In the genomic region with DNA sequence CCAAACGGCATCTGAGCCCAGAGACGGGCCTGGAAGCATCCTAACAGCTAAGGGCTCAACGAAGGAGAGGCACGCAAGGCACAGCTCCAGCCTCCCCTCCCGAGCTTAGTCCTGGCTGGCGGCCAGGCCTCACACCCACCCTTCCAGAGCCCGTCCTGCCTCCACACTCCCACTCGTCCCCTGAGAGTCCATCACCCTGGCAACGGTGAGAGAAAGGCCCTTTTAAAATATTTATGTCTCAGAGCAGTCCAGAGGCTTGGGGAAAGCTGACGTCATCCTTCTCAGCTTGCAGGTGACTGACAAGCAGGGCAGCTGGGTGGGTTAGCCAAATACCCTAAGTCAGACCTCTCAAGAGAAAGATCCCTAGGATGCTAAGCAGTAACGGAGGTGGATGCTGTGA, we compare ENCODE assay signal across 8 mouse cellular contexts. TPM values are rescaled to one million over a fixed set of nuclear protein-coding genes. Genes with fewer than 3 reads are reported as not detected.
DNase-seq lines count a peak whose midpoint lies in the region; ATAC-seq lines count a peak whose summit lies in the region.

No protein-coding gene starts in this region.

- H3K9me3 ChIP-seq in forebrain, embryonic 10.5 days = no peaks in the 10 kb centered on the region
- H3K9me3 ChIP-seq in heart, embryonic 11.5 days (replicated peaks; ENCODE audit: control insufficient read depth, low read length) = no peaks in the 10 kb centered on the region
- H3K9me3 ChIP-seq in liver, embryonic 13.5 days (replicated peaks) = no peaks in the 10 kb centered on the region

- H3K27me3 ChIP-seq in forebrain, embryonic 10.5 days (ENCODE audit: poor library complexity, severe bottlenecking) = no peaks in the 10 kb centered on the region
- no peaks in the 10 kb centered on the region for H3K27me3 ChIP-seq in heart, embryonic 11.5 days (ENCODE audit: control insufficient read depth, insufficient read depth, low read length)
- H3K27me3 ChIP-seq in liver, embryonic 13.5 days = no peaks in the 10 kb centered on the region

- H3K27ac ChIP-seq in forebrain, embryonic 10.5 days = peak overlapping the region; percentile 80; the same call in 1 of the 2 replicates
- H3K27ac ChIP-seq in heart, embryonic 11.5 days (ENCODE audit: low read depth, low read length) = peak overlapping the region; percentile 65
- 0 out of 2 replicates have a peak overlapping the region, but pooled peaks have one; percentile 19 for H3K27ac ChIP-seq in liver, embryonic 13.5 days

- no peak overlapping the region for H3K4me3 ChIP-seq in forebrain, embryonic 10.5 days
- H3K4me3 ChIP-seq in heart, embryonic 11.5 days (ENCODE audit: low read depth, low read length) = no peak overlapping the region
- H3K4me3 ChIP-seq in liver, embryonic 13.5 days (replicated peaks) = no peak overlapping the region

- H3K4me1 ChIP-seq in forebrain, embryonic 10.5 days = peaks cover 19% of the 10 kb centered on the region
- H3K4me1 ChIP-seq in heart, embryonic 11.5 days (ENCODE audit: control insufficient read depth, insufficient read depth, low read length) = peaks cover 15% of the 10 kb centered on the region
- peaks cover 13% of the 10 kb centered on the region for H3K4me1 ChIP-seq in liver, embryonic 13.5 days (replicated peaks)

- ATAC-seq in heart, embryonic 11.5 days (replicated peaks; ENCODE audit: insufficient number of reproducible peaks, low FRiP score, low TSS enrichment) = peak; percentile 68
- ATAC-seq in liver, embryonic 13.5 days (ENCODE audit: low read depth) = peak; percentile 16; the same call in 1 of the 2 replicates

- H3K9ac ChIP-seq in heart, embryonic 11.5 days (ENCODE audit: low read depth, low read length) = no peak overlapping the region
- H3K9ac ChIP-seq in liver, embryonic 13.5 days = no peak overlapping the region

- peak; percentile 48 to 64 for DNase-seq in cerebellum, postnatal 14 days
- DNase-seq in cerebellum, postnatal 36 days = no peak
- no peak for DNase-seq in forebrain, embryonic 10.5 days (ENCODE audit: extremely low spot score, low spot score)
- peak; percentile 81 to 88 for DNase-seq in kidney, postnatal 4 days
- DNase-seq in liver, embryonic 13.5 days = no peak
- DNase-seq in ovary, postnatal 14 days (ENCODE audit: low spot score) = peak; percentile 64
- DNase-seq in spleen, adult 12 weeks (ENCODE audit: low spot score) = no peak

- H3K4me2 ChIP-seq in heart, embryonic 11.5 days = no peak overlapping the region
- H3K4me2 ChIP-seq in liver, embryonic 13.5 days = no peak overlapping the region

- 59% methylated on average over 11 of the region's 11 CpGs for WGBS in forebrain, embryonic 10.5 days
- WGBS in heart, embryonic 11.5 days (ENCODE audit: insufficient replicate concordance) = 28% methylated on average over 11 of the region's 11 CpGs
- WGBS in liver, embryonic 13.5 days (ENCODE audit: insufficient replicate concordance) = 67% methylated on average over 11 of the region's 11 CpGs

- peaks cover 68% of the 10 kb centered on the region for H3K36me3 ChIP-seq in forebrain, embryonic 10.5 days (replicated peaks)
- peaks cover 24% of the 10 kb centered on the region for H3K36me3 ChIP-seq in heart, embryonic 11.5 days (ENCODE audit: control insufficient read depth, insufficient read depth, low read length)
- peaks cover 53% of the 10 kb centered on the region for H3K36me3 ChIP-seq in liver, embryonic 13.5 days

RNA-seq across cellular contexts. Expression of a gene that starts 5.8 kb away (rescaled TPM):
- 15.7 and 20.0 TPM in 2 replicates for polyA plus RNA-seq in forebrain, embryonic 10.5 days (2016; fragmentation: Nextera tagmentation; extraction: Ambion mirVana)
- 12.3 and 16.1 TPM in 2 replicates for polyA plus RNA-seq in heart, embryonic 11.5 days (2014; fragmentation: Nextera tagmentation; extraction: Ambion mirVana)
- 4.0 and 4.4 TPM in 2 replicates for polyA plus RNA-seq in liver, embryonic 13.5 days (2015; fragmentation: Nextera tagmentation; extraction: Ambion mirVana)

RNA-seq across cellular contexts. Expression of a gene that starts 29.9 kb away (rescaled TPM):
- 14.0 and 15.1 TPM in 2 replicates for polyA plus RNA-seq in forebrain, embryonic 10.5 days (2016; fragmentation: Nextera tagmentation; extraction: Ambion mirVana)
- polyA plus RNA-seq in heart, embryonic 11.5 days (2014; fragmentation: Nextera tagmentation; extraction: Ambion mirVana) = 13.3 and 14.6 TPM in 2 replicates
- 7.2 and 9.0 TPM in 2 replicates for polyA plus RNA-seq in liver, embryonic 13.5 days (2015; fragmentation: Nextera tagmentation; extraction: Ambion mirVana)

RNA-seq across cellular contexts. Expression of a gene that starts 39.6 kb away (rescaled TPM):
- polyA plus RNA-seq in forebrain, embryonic 10.5 days (2016; fragmentation: Nextera tagmentation; extraction: Ambion mirVana) = 148 and 151 TPM in 2 replicates
- polyA plus RNA-seq in heart, embryonic 11.5 days (2014; fragmentation: Nextera tagmentation; extraction: Ambion mirVana) = 73.0 and 83.1 TPM in 2 replicates
- polyA plus RNA-seq in liver, embryonic 13.5 days (2015; fragmentation: Nextera tagmentation; extraction: Ambion mirVana) = 37.6 and 41.5 TPM in 2 replicates

Comparison
In these comparisons a context has a peak if more than half of its experiments do, and no peak if none do; other contexts are left out.
1. DNase-seq: peak in cerebellum, postnatal 14 days (2 of 2), kidney, postnatal 4 days (2 of 2) and ovary, postnatal 14 days (single experiment); none in cerebellum, postnatal 36 days (0 of 2), forebrain, embryonic 10.5 days (single experiment), liver, embryonic 13.5 days (single experiment) and spleen, adult 12 weeks (single experiment).
2. H3K27ac ChIP-seq: peak in every context shown above with its lines; median percentile 80 in forebrain, embryonic 10.5 days; 65 in heart, embryonic 11.5 days; 19 in liver, embryonic 13.5 days.